Mouse (Mus musculus) forebrain, embryonic 13.5 days (tissue): Measurements from ENCODE around the gene Rtp1. TPM values are rescaled to one million over a fixed set of nuclear protein-coding genes. Genes with fewer than 3 reads are reported as not detected.

ENCODE experiments used
- ATAC-seq: fragments of 200-750 bp; cut with Nextera tagmentation; 2 replicates; pipeline ENCODE4 v1.8.0; 2017
- H3K27ac ChIP-seq: fragments of 300-500 bp; sonication (generic); 2 replicates; pipeline ENCODE4 v1.5.1; 2015; ENCODE audit warnings: inconsistent platforms, mild to moderate bottlenecking, moderate library complexity
- H3K27me3 ChIP-seq: fragments of 300-500 bp; sonication (generic); 2 replicates; pipeline ENCODE4 v1.6.1; 2015; ENCODE audit warnings: mild to moderate bottlenecking, inconsistent platforms
- H3K36me3 ChIP-seq: fragments of 300-500 bp; sonication (generic); 2 replicates; pipeline ENCODE4 v1.6.1; 2015; ENCODE audit warnings: mild to moderate bottlenecking, inconsistent platforms; ENCODE audit not compliant: poor library complexity, severe bottlenecking
- H3K4me1 ChIP-seq: fragments of 300-500 bp; sonication (generic); 2 replicates; pipeline ENCODE4 v1.6.1; 2015; ENCODE audit warnings: inconsistent platforms
- H3K4me2 ChIP-seq: fragments of 300-500 bp; sonication (generic); 2 replicates; pipeline ENCODE4 v1.6.1; 2015; ENCODE audit warnings: inconsistent platforms, mild to moderate bottlenecking, moderate library complexity
- H3K4me3 ChIP-seq: fragments of 300-500 bp; sonication (generic); 2 replicates; pipeline ENCODE4 v1.5.1; 2015; ENCODE audit warnings: mild to moderate bottlenecking, inconsistent platforms
- H3K9ac ChIP-seq: fragments of 300-500 bp; sonication (generic); 2 replicates; pipeline ENCODE4 v1.6.1; 2015; ENCODE audit warnings: mild to moderate bottlenecking, inconsistent platforms
- H3K9me3 ChIP-seq: fragments of 300-500 bp; sonication (generic); replicated peaks from 2 replicates; pipeline ENCODE4 v1.6.1; 2016; ENCODE audit warnings: inconsistent platforms
- WGBS: fragments of 180-500 bp; shearing (Covaris S2); methylation state at CpG from one replicate; pipeline ENCODE4 v1.1.7; 2015; 5-methylcytosine and 5-hydroxymethylcytosine counted together
- polyA plus RNA-seq: library from polyadenylated mRNA; unstranded; fragments of >200 nt; fragmentation: Nextera tagmentation; extraction: Ambion mirVana; gene quantifications from 2 replicates; pipeline ENCODE4 v1.2.1, GENCODE M21; 2015

Rtp1 gene
- polyA plus RNA-seq, 1 experiment from 2014 or later = not detected

GRCm38 (mm10) chr16:23458906-23459588 is 30.1 kb downstream of the Rtp1 start:
- Histone ChIP-seq H3K4me1 (no peaks in the 10 kb centered on the region), H3K27ac (no peak overlapping the region), H3K4me3 (no peak overlapping the region), H3K27me3 (0 out of 2 replicates have a peak, but pooled peaks cover 2% of the 10 kb centered on the region), H3K9me3 (no peaks in the 10 kb centered on the region), H3K36me3 (no peaks in the 10 kb centered on the region), H3K9ac (no peak overlapping the region), H3K4me2 (no peak overlapping the region)
- 45% methylated on average over 7 of the region's 7 CpGs for WGBS
- no peak for ATAC-seq

- no peaks in the 10 kb centered on the region for H3K4me1 ChIP-seq
- ATAC-seq = no peak
- no peaks in the 10 kb centered on the region for H3K27me3 ChIP-seq
- no peak overlapping the region for H3K4me2 ChIP-seq
- no peaks in the 10 kb centered on the region for H3K9me3 ChIP-seq
- H3K9ac ChIP-seq = no peak overlapping the region
- WGBS = 84% methylated on average over 4 of the region's 4 CpGs
- H3K4me3 ChIP-seq = no peak overlapping the region
- H3K27ac ChIP-seq = no peak overlapping the region
- peaks cover 5% of the 10 kb centered on the region; the same call in 1 of the 2 replicates for H3K36me3 ChIP-seq
Measured at GRCm38 (mm10) chr16:23463671-23464347, 34.9 kb downstream of the Rtp1 start.

- Histone ChIP-seq H3K9me3 (no peaks in the 10 kb centered on the region), H3K36me3 (peaks cover 60% of the 10 kb centered on the region), H3K4me3 (no peak overlapping the region), H3K4me2 (no peak overlapping the region), H3K9ac (no peak overlapping the region), H3K4me1 (no peaks in the 10 kb centered on the region), H3K27ac (no peak overlapping the region), H3K27me3 (no peaks in the 10 kb centered on the region)
- WGBS = 95% methylated on average over 6 of the region's 6 CpGs
- ATAC-seq = no peak
Measured at GRCm38 (mm10) chr16:23471551-23471950, 42.6 kb downstream of the Rtp1 start.

GRCm38 (mm10) chr16:23472046-23472445 is 43.1 kb downstream of the Rtp1 start:
- H3K9ac ChIP-seq = no peak overlapping the region
- WGBS = 75% methylated on average over 3 of the region's 3 CpGs
- no peaks in the 10 kb centered on the region for H3K9me3 ChIP-seq
- H3K4me3 ChIP-seq = no peak overlapping the region
- ATAC-seq = no peak
- H3K4me2 ChIP-seq = no peak overlapping the region
- H3K4me1 ChIP-seq = no peaks in the 10 kb centered on the region
- H3K27ac ChIP-seq = no peak overlapping the region
- H3K27me3 ChIP-seq = no peaks in the 10 kb centered on the region
- peaks cover 63% of the 10 kb centered on the region for H3K36me3 ChIP-seq

- H3K36me3 ChIP-seq = peaks cover 62% of the 10 kb centered on the region
- 94% methylated on average over 4 of the region's 4 CpGs for WGBS
- no peaks in the 10 kb centered on the region for H3K27me3 ChIP-seq
- no peaks in the 10 kb centered on the region for H3K9me3 ChIP-seq
- no peak overlapping the region for H3K9ac ChIP-seq
- H3K4me1 ChIP-seq = no peaks in the 10 kb centered on the region
- H3K4me2 ChIP-seq = no peak overlapping the region
- no peak overlapping the region for H3K4me3 ChIP-seq
- H3K27ac ChIP-seq = no peak overlapping the region
- no peak for ATAC-seq
Measured at GRCm38 (mm10) chr16:23475651-23476050, 46.7 kb downstream of the Rtp1 start.

- no peak for ATAC-seq
- peaks cover 60% of the 10 kb centered on the region for H3K36me3 ChIP-seq
- no peak overlapping the region for H3K9ac ChIP-seq
- no peaks in the 10 kb centered on the region for H3K4me1 ChIP-seq
- H3K4me2 ChIP-seq = no peak overlapping the region
- H3K27me3 ChIP-seq = no peaks in the 10 kb centered on the region
- H3K9me3 ChIP-seq = no peaks in the 10 kb centered on the region
- H3K4me3 ChIP-seq = no peak overlapping the region
- H3K27ac ChIP-seq = no peak overlapping the region
Measured at GRCm38 (mm10) chr16:23476598-23476997, 47.7 kb downstream of the Rtp1 start.

GRCm38 (mm10) chr16:23479872-23480603 is 51.1 kb downstream of the Rtp1 start:
- H3K27me3 ChIP-seq = no peaks in the 10 kb centered on the region
- ATAC-seq = no peak; the same call in 1 of the 2 replicates
- WGBS = 75% methylated on average over 7 of the region's 7 CpGs
- H3K9ac ChIP-seq = no peak overlapping the region
- H3K4me3 ChIP-seq = no peak overlapping the region
- no peak overlapping the region for H3K27ac ChIP-seq
- no peaks in the 10 kb centered on the region for H3K9me3 ChIP-seq
- H3K4me2 ChIP-seq = no peak overlapping the region
- peaks cover 60% of the 10 kb centered on the region for H3K36me3 ChIP-seq
- H3K4me1 ChIP-seq = no peaks in the 10 kb centered on the region

- Histone ChIP-seq H3K4me1 (no peaks in the 10 kb centered on the region), H3K9me3 (no peaks in the 10 kb centered on the region), H3K27ac (no peak overlapping the region), H3K9ac (no peak overlapping the region), H3K36me3 (peaks cover 70% of the 10 kb centered on the region), H3K4me2 (no peak overlapping the region), H3K4me3 (no peak overlapping the region), H3K27me3 (no peaks in the 10 kb centered on the region)
- ATAC-seq = no peak
- 48% methylated on average over 3 of the region's 3 CpGs for WGBS
Measured at GRCm38 (mm10) chr16:23482218-23482617, 53.3 kb downstream of the Rtp1 start.

- H3K4me2 ChIP-seq = no peak overlapping the region
- no peak overlapping the region for H3K4me3 ChIP-seq
- no peaks in the 10 kb centered on the region for H3K4me1 ChIP-seq
- no peak for ATAC-seq
- WGBS = 97% methylated on average over 12 of the region's 12 CpGs
- no peak overlapping the region for H3K9ac ChIP-seq
- H3K36me3 ChIP-seq = peaks cover 75% of the 10 kb centered on the region
- no peaks in the 10 kb centered on the region for H3K27me3 ChIP-seq
- H3K27ac ChIP-seq = no peak overlapping the region
- no peaks in the 10 kb centered on the region for H3K9me3 ChIP-seq
Measured at GRCm38 (mm10) chr16:23482846-23483245, 53.9 kb downstream of the Rtp1 start.

- H3K4me2 ChIP-seq = no peak overlapping the region
- no peaks in the 10 kb centered on the region for H3K27me3 ChIP-seq
- H3K9ac ChIP-seq = no peak overlapping the region
- no peak overlapping the region for H3K4me3 ChIP-seq
- no peaks in the 10 kb centered on the region for H3K4me1 ChIP-seq
- H3K27ac ChIP-seq = no peak overlapping the region
- peaks cover 75% of the 10 kb centered on the region for H3K36me3 ChIP-seq
- no peak for ATAC-seq
- no peaks in the 10 kb centered on the region for H3K9me3 ChIP-seq
- WGBS = 67% methylated on average over 10 of the region's 10 CpGs
Measured at GRCm38 (mm10) chr16:23483292-23483691, 54.4 kb downstream of the Rtp1 start.
